Mouse (Mus musculus): ENCODE results near the gene Abhd12. TPM values are rescaled to one million over a fixed set of nuclear protein-coding genes. Genes with fewer than 3 reads are reported as not detected.

Gene Abhd12
- total RNA-seq, 2 experiments from 2014 or later = 239 to 243 TPM

- DNase-seq (ENCODE audit: low spot score in 2 of 2) = no peak
Observed at GRCm38 (mm10) chr2:150858724-150859487, 45.6 kb downstream of the Abhd12 start.

- DNase-seq (ENCODE audit: low spot score in 2 of 2) = no peak
Observed at GRCm38 (mm10) chr2:150855186-150855585, 49.4 kb downstream of the Abhd12 start.

- DNase-seq (ENCODE audit: low spot score in 2 of 2) = no peak
Observed at GRCm38 (mm10) chr2:150851251-150851650, 53.3 kb downstream of the Abhd12 start.

GRCm38 (mm10) chr2:150847436-150847995 is 57.0 kb downstream of the Abhd12 start:
- DNase-seq (ENCODE audit: low spot score in 2 of 2) = peak in 1 of 2 experiments; percentile 64

- DNase-seq (ENCODE audit: low spot score in 2 of 2) = peak; percentile 61 to 87
Observed at GRCm38 (mm10) chr2:150844798-150845197, 59.7 kb downstream of the Abhd12 start.

GRCm38 (mm10) chr2:150842049-150842461 is 62.5 kb downstream of the Abhd12 start:
- peak; percentile 73 to 74 for DNase-seq (ENCODE audit: low spot score in 2 of 2)

- no peak for DNase-seq (ENCODE audit: low spot score in 2 of 2)
Observed at GRCm38 (mm10) chr2:150841109-150841508, 63.4 kb downstream of the Abhd12 start.

- no peak for DNase-seq (ENCODE audit: low spot score in 2 of 2)
Observed at GRCm38 (mm10) chr2:150839686-150840471, 64.7 kb downstream of the Abhd12 start.

- DNase-seq (ENCODE audit: low spot score in 2 of 2) = no peak
Observed at GRCm38 (mm10) chr2:150837781-150838180, 66.8 kb downstream of the Abhd12 start.

GRCm38 (mm10) chr2:150836906-150837305 is 67.6 kb downstream of the Abhd12 start:
- no peak for DNase-seq (ENCODE audit: low spot score in 2 of 2)

GRCm38 (mm10) chr2:150835975-150836374 is 68.6 kb downstream of the Abhd12 start:
- no peak for DNase-seq (ENCODE audit: low spot score in 2 of 2)

- no peak for DNase-seq (ENCODE audit: low spot score in 2 of 2)
Observed at GRCm38 (mm10) chr2:150834616-150835015, 69.9 kb downstream of the Abhd12 start.

- DNase-seq (ENCODE audit: low spot score in 2 of 2) = no peak
Observed at GRCm38 (mm10) chr2:150832029-150832428, 72.5 kb downstream of the Abhd12 start.

GRCm38 (mm10) chr2:150830911-150831441 is 73.6 kb downstream of the Abhd12 start:
- DNase-seq (ENCODE audit: low spot score in 2 of 2) = no peak

GRCm38 (mm10) chr2:150830011-150830410 is 74.5 kb downstream of the Abhd12 start:
- DNase-seq (ENCODE audit: low spot score in 2 of 2) = no peak

- no peak for DNase-seq (ENCODE audit: low spot score in 2 of 2)
Observed at GRCm38 (mm10) chr2:150828654-150829053, 75.9 kb downstream of the Abhd12 start.

GRCm38 (mm10) chr2:150828164-150828563 is 76.4 kb downstream of the Abhd12 start:
- DNase-seq (ENCODE audit: low spot score in 2 of 2) = no peak

GRCm38 (mm10) chr2:150826426-150826825 is 78.1 kb downstream of the Abhd12 start:
- no peak for DNase-seq (ENCODE audit: low spot score in 2 of 2)

- DNase-seq (ENCODE audit: low spot score in 2 of 2) = no peak
Observed at GRCm38 (mm10) chr2:150822987-150823386, 81.6 kb downstream of the Abhd12 start.

- DNase-seq (ENCODE audit: low spot score in 2 of 2) = no peak
Observed at GRCm38 (mm10) chr2:150820720-150821119, 83.8 kb downstream of the Abhd12 start.

GRCm38 (mm10) chr2:150818742-150819141 is 85.8 kb downstream of the Abhd12 start:
- DNase-seq (ENCODE audit: low spot score in 2 of 2) = no peak

Measured in layer of hippocampus, postnatal 14 days (tissue).